Mouse (Mus musculus): ENCODE results near the gene Hoxb6.

Gene Hoxb6

GRCm38 (mm10) chr11:96322738-96323137 is 30.5 kb downstream of the Hoxb6 start:
- in situ Hi-C loops (cut with MboI; ENCODE audit: low pct_unique_long_range_greater_than_20kb in 1 of 2, low sequenced_read_pairs in 2 of 2, unreplicated experiment in 1 of 2) = loop anchor here (10.0 to 25.0 kb wide), 2 partner anchors 148 to 540 kb away; no protein-coding TSS in a partner anchor

GRCm38 (mm10) chr11:96323154-96323553 is 30.9 kb downstream of the Hoxb6 start, which contains the start of gene Hoxb3:
Gene Hoxb3 (plus strand): TSS chr11:96323326.
- in situ Hi-C loops (cut with MboI; ENCODE audit: low pct_unique_long_range_greater_than_20kb in 1 of 2, low sequenced_read_pairs in 2 of 2, unreplicated experiment in 1 of 2) = loop anchor here (10.0 to 25.0 kb wide), 2 partner anchors 148 to 539 kb away; no protein-coding TSS in a partner anchor

- in situ Hi-C loops (cut with MboI; ENCODE audit: low pct_unique_long_range_greater_than_20kb in 1 of 2, low sequenced_read_pairs in 2 of 2, unreplicated experiment in 1 of 2) = loop anchor here (10.0 to 25.0 kb wide), 2 partner anchors 149 to 538 kb away; no protein-coding TSS in a partner anchor
These were observed 31.8 kb downstream of the Hoxb6 start for GRCm38 (mm10) chr11:96324125-96324524.

GRCm38 (mm10) chr11:96324965-96325364 is 32.7 kb downstream of the Hoxb6 start:
- in situ Hi-C loops (cut with MboI; ENCODE audit: low pct_unique_long_range_greater_than_20kb in 1 of 2, low sequenced_read_pairs in 2 of 2, unreplicated experiment in 1 of 2) = loop anchor here (10.0 to 25.0 kb wide), 3 partner anchors 150 to 687 kb away; partner anchors contain the start of gene Sp6 (in 1 of the 2)

GRCm38 (mm10) chr11:96325747-96326212 is 33.5 kb downstream of the Hoxb6 start:
- in situ Hi-C loops (cut with MboI; ENCODE audit: low pct_unique_long_range_greater_than_20kb in 1 of 2, low sequenced_read_pairs in 2 of 2, unreplicated experiment in 1 of 2) = loop anchor here in 1 of 2 experiments (10.0 to 25.0 kb wide), 2 partner anchors 151 to 687 kb away; partner anchors contain the start of gene Sp6

- in situ Hi-C loops (cut with MboI; ENCODE audit: low pct_unique_long_range_greater_than_20kb in 1 of 2, low sequenced_read_pairs in 2 of 2, unreplicated experiment in 1 of 2) = loop anchor here in 1 of 2 experiments (10.0 to 25.0 kb wide), 2 partner anchors 152 to 686 kb away; partner anchors contain the start of gene Sp6
These were observed 34.4 kb downstream of the Hoxb6 start for GRCm38 (mm10) chr11:96326705-96327104.

GRCm38 (mm10) chr11:96327122-96327521 is 34.8 kb downstream of the Hoxb6 start:
- in situ Hi-C loops (cut with MboI; ENCODE audit: low pct_unique_long_range_greater_than_20kb in 1 of 2, low sequenced_read_pairs in 2 of 2, unreplicated experiment in 1 of 2) = loop anchor here in 1 of 2 experiments (10.0 to 25.0 kb wide), 2 partner anchors 152 to 685 kb away; partner anchors contain the start of gene Sp6

- in situ Hi-C loops (cut with MboI; ENCODE audit: low pct_unique_long_range_greater_than_20kb in 1 of 2, low sequenced_read_pairs in 2 of 2, unreplicated experiment in 1 of 2) = loop anchor here in 1 of 2 experiments (10.0 to 25.0 kb wide), 2 partner anchors 153 to 685 kb away; partner anchors contain the start of gene Sp6
These were observed 35.5 kb downstream of the Hoxb6 start for GRCm38 (mm10) chr11:96327750-96328149.

GRCm38 (mm10) chr11:96328605-96329004 is 36.3 kb downstream of the Hoxb6 start:
- in situ Hi-C loops (cut with MboI; ENCODE audit: low pct_unique_long_range_greater_than_20kb in 1 of 2, low sequenced_read_pairs in 2 of 2, unreplicated experiment in 1 of 2) = loop anchor here in 1 of 2 experiments (10.0 to 25.0 kb wide), 2 partner anchors 154 to 684 kb away; partner anchors contain the start of gene Sp6

- in situ Hi-C loops (cut with MboI; ENCODE audit: low pct_unique_long_range_greater_than_20kb in 1 of 2, low sequenced_read_pairs in 2 of 2, unreplicated experiment in 1 of 2) = loop anchor here in 1 of 2 experiments (25.0 kb wide), 1 partner anchor 680 kb away; the partner anchor contains the start of gene Sp6
These were observed 39.8 kb downstream of the Hoxb6 start for GRCm38 (mm10) chr11:96332105-96332504.

- in situ Hi-C loops (cut with MboI; ENCODE audit: low pct_unique_long_range_greater_than_20kb in 1 of 2, low sequenced_read_pairs in 2 of 2, unreplicated experiment in 1 of 2) = loop anchor here in 1 of 2 experiments (25.0 kb wide), 1 partner anchor 680 kb away; the partner anchor contains the start of gene Sp6
These were observed 40.3 kb downstream of the Hoxb6 start for GRCm38 (mm10) chr11:96332618-96333032.

- in situ Hi-C loops (cut with MboI; ENCODE audit: low pct_unique_long_range_greater_than_20kb in 1 of 2, low sequenced_read_pairs in 2 of 2, unreplicated experiment in 1 of 2) = loop anchor here in 1 of 2 experiments (25.0 kb wide), 1 partner anchor 679 kb away; the partner anchor contains the start of gene Sp6
These were observed 41.1 kb downstream of the Hoxb6 start for GRCm38 (mm10) chr11:96333241-96334001.

- in situ Hi-C loops (cut with MboI; ENCODE audit: low pct_unique_long_range_greater_than_20kb in 1 of 2, low sequenced_read_pairs in 2 of 2, unreplicated experiment in 1 of 2) = loop anchor here in 1 of 2 experiments (25.0 kb wide), 1 partner anchor 678 kb away; the partner anchor contains the start of gene Sp6
These were observed 41.7 kb downstream of the Hoxb6 start for GRCm38 (mm10) chr11:96334002-96334364.

GRCm38 (mm10) chr11:96334998-96335397 is 42.7 kb downstream of the Hoxb6 start:
- in situ Hi-C loops (cut with MboI; ENCODE audit: low pct_unique_long_range_greater_than_20kb in 1 of 2, low sequenced_read_pairs in 2 of 2, unreplicated experiment in 1 of 2) = loop anchor here (5.0 to 25.0 kb wide), 2 partner anchors 38 to 677 kb away; partner anchors contain the start of gene Sp6 (in 1 of the 2)

- in situ Hi-C loops (cut with MboI; ENCODE audit: low pct_unique_long_range_greater_than_20kb in 1 of 2, low sequenced_read_pairs in 2 of 2, unreplicated experiment in 1 of 2) = loop anchor here (5.0 to 25.0 kb wide), 2 partner anchors 39 to 676 kb away; partner anchors contain the start of gene Sp6 (in 1 of the 2)
These were observed 44.3 kb downstream of the Hoxb6 start for GRCm38 (mm10) chr11:96336597-96336996.

GRCm38 (mm10) chr11:96337026-96337425 is 44.8 kb downstream of the Hoxb6 start:
- in situ Hi-C loops (cut with MboI; ENCODE audit: low pct_unique_long_range_greater_than_20kb in 1 of 2, low sequenced_read_pairs in 2 of 2, unreplicated experiment in 1 of 2) = loop anchor here (5.0 to 25.0 kb wide), 2 partner anchors 40 to 675 kb away; partner anchors contain the start of gene Sp6 (in 1 of the 2)

GRCm38 (mm10) chr11:96338957-96339855 is 46.9 kb downstream of the Hoxb6 start:
- in situ Hi-C loops (cut with MboI; ENCODE audit: low pct_unique_long_range_greater_than_20kb in 1 of 2, low sequenced_read_pairs in 2 of 2, unreplicated experiment in 1 of 2) = loop anchor here (5.0 to 25.0 kb wide), 2 partner anchors 42 to 673 kb away; partner anchors contain the start of gene Sp6 (in 1 of the 2)
